Mouse (Mus musculus): ENCODE data around the gene Lcn10.

DNA sequence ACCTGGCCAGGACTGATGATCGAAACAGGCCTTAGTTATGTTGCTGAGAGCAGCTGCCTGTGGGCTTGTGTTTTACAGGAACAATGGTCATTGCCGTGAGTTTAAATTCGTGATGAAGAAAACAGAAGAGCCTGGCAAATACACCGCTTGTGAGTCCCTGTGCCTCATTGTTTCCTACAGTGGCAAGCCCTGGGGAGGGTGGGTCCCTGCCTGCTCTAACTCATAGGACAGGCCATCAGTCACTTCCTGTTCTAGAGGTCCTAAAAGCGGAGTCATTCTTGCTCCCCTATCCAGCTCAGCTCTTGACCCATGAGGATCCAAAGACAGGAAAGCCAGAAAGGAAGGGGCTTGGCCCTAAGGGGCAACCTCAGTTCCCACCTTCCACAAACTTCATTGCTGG, 18.5 kb downstream of the Lcn10 start:
- no peak for TF ChIP-seq CTCF (IDR thresholded peaks at IDR 0.05; ENCODE audit: low read depth, low read length)
- TF ChIP-seq POLR2A (IDR thresholded peaks at IDR 0.05; ENCODE audit: insufficient read depth, low read length): no peak
- TF ChIP-seq EP300 (IDR thresholded peaks at IDR 0.05; ENCODE audit: insufficient read depth, low read depth, low read length): no peak
